Mouse (Mus musculus) yolk sac, embryonic 10.5 days (tissue): ENCODE data around the gene Ahsa1.
"Not testable (repeated sequence)": the region's sequence is repeated elsewhere in the genome, so short reads cannot be mapped to it uniquely, and the experiment has no call there.

Experiments
- DNase-seq: peaks from one replicate; pipeline ENCODE4 v3.0.0-alpha.2; 2017; ENCODE audit warnings: low spot score

The Ahsa1 gene

GRCm38 (mm10) chr12:87281766-87282165, 15.5 kb downstream of the Ahsa1 start:
- DNase-seq, result no peak

- no peak for DNase-seq
These were observed 16.5 kb downstream of the Ahsa1 start for GRCm38 (mm10) chr12:87282743-87283142.

- no peak for DNase-seq
These were observed 17.4 kb downstream of the Ahsa1 start for GRCm38 (mm10) chr12:87283706-87284105.

GRCm38 (mm10) chr12:87284268-87284667, 18.0 kb downstream of the Ahsa1 start:
- no peak for DNase-seq

GRCm38 (mm10) chr12:87284726-87285125, 18.4 kb downstream of the Ahsa1 start:
- no peak for DNase-seq

GRCm38 (mm10) chr12:87289100-87289499, 22.8 kb downstream of the Ahsa1 start:
- no peak for DNase-seq

- DNase-seq, result no peak
These were observed 27.7 kb downstream of the Ahsa1 start for GRCm38 (mm10) chr12:87293934-87294333.

- DNase-seq, result peak; percentile 15
These were observed 32.9 kb downstream of the Ahsa1 start for GRCm38 (mm10) chr12:87299037-87299656.

- peak; percentile 71 for DNase-seq
These were observed 33.6 kb downstream of the Ahsa1 start, which contains the start of gene Ism2 for GRCm38 (mm10) chr12:87299657-87300440. Ism2 (minus strand) TSS chr12:87299705.

GRCm38 (mm10) chr12:87300441-87300690, 34.1 kb downstream of the Ahsa1 start:
- DNase-seq, result no peak

GRCm38 (mm10) chr12:87301189-87301588, 34.9 kb downstream of the Ahsa1 start:
- no peak for DNase-seq

- no peak for DNase-seq
These were observed 39.7 kb downstream of the Ahsa1 start for GRCm38 (mm10) chr12:87305767-87306583.

- DNase-seq, result not testable (repeated sequence)
These were observed 40.2 kb downstream of the Ahsa1 start for GRCm38 (mm10) chr12:87306584-87306844.

- DNase-seq, result no peak
These were observed 46.8 kb downstream of the Ahsa1 start for GRCm38 (mm10) chr12:87313098-87313497.

- no peak for DNase-seq
These were observed 51.7 kb downstream of the Ahsa1 start for GRCm38 (mm10) chr12:87317951-87318350.

GRCm38 (mm10) chr12:87319229-87319628, 53.0 kb downstream of the Ahsa1 start:
- no peak for DNase-seq
